Mouse (Mus musculus) left cerebral cortex, postnatal 4 days (tissue): ENCODE measurements around the gene Tsc2. TPM values are rescaled to one million over a fixed set of nuclear protein-coding genes. Genes with fewer than 3 reads are reported as not detected.

Source experiments
- microRNA-seq: library from miRNA; unstranded; fragments of <30 nt; microRNA quantifications from one replicate; pipeline ENCODE4 v1.2.0, GENCODE M21; 2022
- total RNA-seq, 2 experiments: library from RNA; stranded (reverse); gene quantifications; 2 replicates each; pipeline ENCODE4 v1.2.3; 2021

Tsc2 gene
- total RNA-seq, 2 experiments from 2014 or later, result 152 to 158 TPM

Small RNA genes lying within 50 kb of the gene (microRNA-seq; reads per million reads assigned to microRNA genes)
- not detected for gene Gm24589

Other genes with a start within 250 kb of the Tsc2 start
- gene Rnps1, start 218.1 kb downstream of the Tsc2 start, total RNA-seq, result 100 to 1,000 TPM; 204 to 208 TPM
- gene Eci1, start 206.0 kb downstream of the Tsc2 start, total RNA-seq, result 10 to 100 TPM in 1 of 2 experiments, 1 to 10 TPM in 1; 9.4 to 11.5 TPM
- 1 to 10 TPM; 7.1 to 8.5 TPM for gene Dnase1l2, start 189.5 kb downstream of the Tsc2 start, total RNA-seq
- gene E4f1, start 162.3 kb downstream of the Tsc2 start, total RNA-seq, result 10 to 100 TPM; 39.0 to 41.7 TPM
- 10 to 100 TPM; 45.3 to 45.9 TPM for gene Pgp, start 162.2 kb downstream of the Tsc2 start, total RNA-seq
- gene Bricd5, start 158.7 kb downstream of the Tsc2 start, total RNA-seq, result under 1 TPM; 0.54 to 0.92 TPM
- gene Mlst8, start 153.6 kb downstream of the Tsc2 start, total RNA-seq, result 10 to 100 TPM; 33.4 to 39.1 TPM
- gene Caskin1, start 144.0 kb downstream of the Tsc2 start, total RNA-seq, result 100 to 1,000 TPM; 158 to 180 TPM
- gene Traf7, start 104.7 kb downstream of the Tsc2 start, total RNA-seq, result 100 to 1,000 TPM; 166 to 172 TPM
- 10 to 100 TPM; 12.2 to 12.5 TPM for gene Rab26, start 98.4 kb downstream of the Tsc2 start, total RNA-seq
- gene Pkd1, start 82.8 kb downstream of the Tsc2 start, total RNA-seq, result 10 to 100 TPM; 75.0 to 91.3 TPM
- 1 to 10 TPM; 7.0 to 8.5 TPM for gene Nthl1, start 50 bp upstream of the Tsc2 start, total RNA-seq
- gene Slc9a3r2, start 17.7 kb upstream of the Tsc2 start, total RNA-seq, result 10 to 100 TPM; 40.2 to 43.6 TPM
- under 1 TPM in 1 of 2 experiments, not detected in 1; 0.66 TPM for gene Npw, start 25.8 kb upstream of the Tsc2 start, total RNA-seq
- 10 to 100 TPM; 45.5 to 48.5 TPM for gene Zfp598, start 37.1 kb upstream of the Tsc2 start, total RNA-seq
- 100 to 1,000 TPM; 164 to 176 TPM for gene Syngr3, start 57.3 kb upstream of the Tsc2 start, total RNA-seq
- 10 to 100 TPM; 21.0 to 22.7 TPM for gene Gfer, start 63.5 kb upstream of the Tsc2 start, total RNA-seq
- 1 to 10 TPM; 5.6 to 7.2 TPM for gene Noxo1, start 63.6 kb upstream of the Tsc2 start, total RNA-seq
- gene Tbl3, start 75.0 kb upstream of the Tsc2 start, total RNA-seq, result 10 to 100 TPM; 34.8 to 36.6 TPM
- gene Rnf151, start 85.4 kb upstream of the Tsc2 start, total RNA-seq, result not detected
- 100 to 1,000 TPM; 619 to 676 TPM for gene Rps2, start 85.5 kb upstream of the Tsc2 start, total RNA-seq
- gene Ndufb10, start 91.8 kb upstream of the Tsc2 start, total RNA-seq, result 100 to 1,000 TPM; 130 to 145 TPM
- gene Rpl3l, start 95.2 kb upstream of the Tsc2 start, total RNA-seq, result not detected
- 10 to 100 TPM; 36.6 to 42.7 TPM for gene Msrb1, start 104.0 kb upstream of the Tsc2 start, total RNA-seq
- gene Hs3st6, start 120.4 kb upstream of the Tsc2 start, total RNA-seq, result not detected
- not detected for gene Meiob, start 171.7 kb upstream of the Tsc2 start, total RNA-seq
- gene Hagh, start 207.5 kb upstream of the Tsc2 start, total RNA-seq, result 10 to 100 TPM; 48.0 to 50.0 TPM
- gene Fahd1, start 217.7 kb upstream of the Tsc2 start, total RNA-seq, result 10 to 100 TPM; 13.1 to 13.8 TPM
- gene Igfals, start 233.4 kb upstream of the Tsc2 start, total RNA-seq, result under 1 TPM in 1 of 2 experiments, not detected in 1; 0.22 TPM